Mouse (Mus musculus): Measurements from ENCODE around the gene 4931414P19Rik.

- TF ChIP-seq CTCF (IDR thresholded peaks at IDR 0.05; ENCODE audit: extremely low read depth, insufficient read depth, low read length) (no peak), POLR2A (IDR thresholded peaks at IDR 0.05; ENCODE audit: extremely low read depth, insufficient read depth, low read length) (no peak)
Observed at GRCm38 (mm10) chr14:54572790-54573736, 32.7 kb downstream of the 4931414P19Rik start.
